Mouse (Mus musculus) embryonic facial prominence, embryonic 15.5 days (tissue): ENCODE results near the gene 4933416C03Rik. TPM values are rescaled to one million over a fixed set of nuclear protein-coding genes. Genes with fewer than 3 reads are reported as not detected.

Source experiments
- ATAC-seq: fragments of 200-750 bp; cut with Nextera tagmentation; 2 replicates; pipeline ENCODE4 v1.8.0; 2017; ENCODE audit warnings: low read depth, moderate TSS enrichment; ENCODE audit not compliant: insufficient number of reproducible peaks, low FRiP score, low TSS enrichment
- H3K27ac ChIP-seq: fragments of 300-500 bp; sonication (generic); replicated peaks from 2 replicates; pipeline ENCODE4 v1.5.1; 2015; ENCODE audit warnings: mild to moderate bottlenecking, inconsistent platforms
- H3K27me3 ChIP-seq: fragments of 300-500 bp; sonication (generic); 2 replicates; pipeline ENCODE4 v1.6.1; 2015; ENCODE audit warnings: inconsistent platforms
- H3K36me3 ChIP-seq: fragments of 300-500 bp; sonication (generic); 2 replicates; pipeline ENCODE4 v1.6.1; 2015; ENCODE audit warnings: mild to moderate bottlenecking, inconsistent platforms
- H3K4me1 ChIP-seq: fragments of 300-500 bp; sonication (generic); 2 replicates; pipeline ENCODE4 v1.6.1; 2015; ENCODE audit warnings: inconsistent platforms
- H3K4me2 ChIP-seq: fragments of 300-500 bp; sonication (generic); replicated peaks from 2 replicates; pipeline ENCODE4 v1.6.1; 2015; ENCODE audit warnings: mild to moderate bottlenecking, inconsistent platforms
- H3K4me3 ChIP-seq: fragments of 300-500 bp; sonication (generic); replicated peaks from 2 replicates; pipeline ENCODE4 v1.5.1; 2015; ENCODE audit warnings: mild to moderate bottlenecking, inconsistent platforms
- H3K9ac ChIP-seq: fragments of 300-500 bp; sonication (generic); 2 replicates; pipeline ENCODE4 v1.6.1; 2015; ENCODE audit warnings: inconsistent platforms
- H3K9me3 ChIP-seq: fragments of 300-500 bp; sonication (generic); replicated peaks from 2 replicates; pipeline ENCODE4 v1.6.1; 2016; ENCODE audit warnings: inconsistent platforms
- WGBS: fragments of 180-500 bp; shearing (Covaris S2); methylation state at CpG from one replicate; pipeline ENCODE4 v1.1.7; 2015; 5-methylcytosine and 5-hydroxymethylcytosine counted together
- polyA plus RNA-seq: library from polyadenylated mRNA; unstranded; fragments of >200 nt; fragmentation: Nextera tagmentation; extraction: Ambion mirVana; gene quantifications from 2 replicates; pipeline ENCODE4 v1.2.1, GENCODE M21; 2015

The 4933416C03Rik gene
- polyA plus RNA-seq, 1 experiment from 2014 or later: not detected

- no peaks in the 10 kb centered on the region for H3K27me3 ChIP-seq
- no peak overlapping the region for H3K4me2 ChIP-seq
- H3K9me3 ChIP-seq: no peaks in the 10 kb centered on the region
- no peaks in the 10 kb centered on the region for H3K36me3 ChIP-seq
- no peak overlapping the region for H3K9ac ChIP-seq
- ATAC-seq: no peak
- no peaks in the 10 kb centered on the region for H3K4me1 ChIP-seq
- WGBS: 51% methylated on average over 7 of the region's 7 CpGs
- no peak overlapping the region for H3K4me3 ChIP-seq
- H3K27ac ChIP-seq: no peak overlapping the region
These were observed 34.3 kb downstream of the 4933416C03Rik start for GRCm38 (mm10) chr10:116079396-116079795.

- no peak overlapping the region for H3K4me3 ChIP-seq
- H3K9me3 ChIP-seq: no peaks in the 10 kb centered on the region
- H3K27me3 ChIP-seq: no peaks in the 10 kb centered on the region
- no peaks in the 10 kb centered on the region for H3K36me3 ChIP-seq
- no peak overlapping the region for H3K9ac ChIP-seq
- H3K4me1 ChIP-seq: no peaks in the 10 kb centered on the region
- no peak for ATAC-seq
- 84% methylated on average over 5 of the region's 5 CpGs for WGBS
- no peak overlapping the region for H3K4me2 ChIP-seq
- no peak overlapping the region for H3K27ac ChIP-seq
These were observed 35.1 kb downstream of the 4933416C03Rik start for GRCm38 (mm10) chr10:116078636-116079035.

- Histone ChIP-seq H3K27ac (no peak overlapping the region), H3K9me3 (no peaks in the 10 kb centered on the region), H3K27me3 (no peaks in the 10 kb centered on the region), H3K4me2 (no peak overlapping the region), H3K36me3 (no peaks in the 10 kb centered on the region), H3K9ac (no peak overlapping the region), H3K4me3 (no peak overlapping the region), H3K4me1 (no peaks in the 10 kb centered on the region)
- ATAC-seq: no peak
- WGBS: 83% methylated on average over 5 of the region's 5 CpGs
These were observed 37.8 kb downstream of the 4933416C03Rik start for GRCm38 (mm10) chr10:116075954-116076353.

Other genes starting within 250 kb of the 4933416C03Rik start
- gene Ptprr, start 95.7 kb downstream of the 4933416C03Rik start, polyA plus RNA-seq: 2.7 and 3.4 TPM in 2 replicates
- gene Ptprb, start 161.6 kb upstream of the 4933416C03Rik start, polyA plus RNA-seq: 2.9 and 3.7 TPM in 2 replicates